In the genomic region with DNA sequence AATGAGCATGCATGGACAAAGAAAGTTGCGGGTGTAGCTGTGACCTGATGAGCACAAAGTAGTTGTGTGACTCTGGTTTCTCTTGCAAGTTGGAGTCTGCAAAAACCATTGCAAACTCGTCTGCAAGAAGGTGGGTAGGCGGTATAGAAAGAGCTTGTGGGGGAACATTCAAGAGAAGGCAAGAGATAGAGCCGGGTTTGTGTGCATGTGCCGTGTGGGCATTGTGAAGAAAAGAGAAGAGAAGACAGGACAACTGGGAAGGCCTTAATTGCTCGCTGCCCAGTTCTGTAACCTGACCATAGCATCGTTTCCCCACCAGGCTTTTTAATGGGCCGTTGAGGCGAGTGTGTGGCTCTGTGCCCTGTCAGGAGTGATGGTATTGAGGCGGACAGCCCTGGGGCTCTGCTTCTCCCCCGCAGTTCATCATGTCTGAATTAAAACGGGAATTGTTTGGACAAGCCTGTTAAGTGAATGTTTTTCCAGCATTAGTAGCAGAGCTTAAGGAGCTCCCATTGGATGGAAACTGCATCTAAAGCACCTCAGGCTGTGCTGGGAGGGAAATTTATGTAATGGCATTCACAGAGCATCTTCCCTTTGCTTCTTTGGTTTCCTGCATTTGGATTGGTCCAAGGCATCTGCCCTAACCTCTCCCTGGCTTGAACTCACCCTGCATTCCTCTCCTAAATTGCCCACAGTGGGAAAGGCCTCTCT, we compare ENCODE assay signal across 11 mouse cellular contexts.
A peak's percentile ranks its signal among the peaks of the same experiment; 100 is the strongest.
DNase-seq lines count a peak whose midpoint lies in the region; ATAC-seq and TF ChIP-seq lines count a peak whose summit lies in the region.
"Had no signal": no experiment of that assay in that cellular context is flagged by ENCODE, and none has a peak within 500 bp of the region (broad histone marks: within the 10 kb centered on the region; RNA-seq: fewer than 3 reads in every experiment).

No protein-coding gene starts in this region.

- H3K9me3 ChIP-seq in forebrain, embryonic 10.5 days = no peaks in the 10 kb centered on the region
- no peaks in the 10 kb centered on the region for H3K9me3 ChIP-seq in forebrain, postnatal 0 days (ENCODE audit: low read length)
- H3K9me3 ChIP-seq in midbrain, embryonic 11.5 days (ENCODE audit: control insufficient read depth, low read length) = no peaks in the 10 kb centered on the region
- no peaks in the 10 kb centered on the region for H3K9me3 ChIP-seq in midbrain, embryonic 10.5 days (replicated peaks)
- H3K9me3 ChIP-seq: hindbrain, embryonic 15.5 days had no signal

- peaks cover 14% of the 10 kb centered on the region for H3K4me1 ChIP-seq in forebrain, embryonic 10.5 days
- no peaks in the 10 kb centered on the region for H3K4me1 ChIP-seq in forebrain, postnatal 0 days (ENCODE audit: insufficient read depth)
- H3K4me1 ChIP-seq in midbrain, embryonic 11.5 days (ENCODE audit: control insufficient read depth, insufficient read depth, low read length) = no peaks in the 10 kb centered on the region
- peaks cover 5% of the 10 kb centered on the region for H3K4me1 ChIP-seq in midbrain, embryonic 10.5 days

- intact Hi-C loops in left cerebral cortex, postnatal 25 days (cut with DNase I) = loop anchor here (1.0 to 5.0 kb wide), 3 partner anchors 63 to 306 kb away; no protein-coding TSS in a partner anchor

- no peaks in the 10 kb centered on the region for H3K36me3 ChIP-seq in forebrain, embryonic 10.5 days (replicated peaks)
- H3K36me3 ChIP-seq in forebrain, postnatal 0 days (ENCODE audit: insufficient read depth) = no peaks in the 10 kb centered on the region
- H3K36me3 ChIP-seq in midbrain, embryonic 11.5 days (ENCODE audit: control insufficient read depth, insufficient read depth, low read length) = no peaks in the 10 kb centered on the region
- H3K36me3 ChIP-seq in midbrain, embryonic 10.5 days = no peaks in the 10 kb centered on the region
- H3K36me3 ChIP-seq: hindbrain, embryonic 15.5 days had no signal

- H3K4me3 ChIP-seq in forebrain, embryonic 10.5 days = no peak overlapping the region
- no peak overlapping the region for H3K4me3 ChIP-seq in forebrain, postnatal 0 days (ENCODE audit: low read depth, low read length)
- H3K4me3 ChIP-seq in midbrain, embryonic 11.5 days (ENCODE audit: low read depth, low read length) = no peak overlapping the region
- no peak overlapping the region for H3K4me3 ChIP-seq in midbrain, embryonic 10.5 days
- H3K4me3 ChIP-seq: hindbrain, embryonic 15.5 days had no signal

- no peak for TF ChIP-seq CTCF in forebrain, postnatal 0 days (IDR thresholded peaks at IDR 0.05; ENCODE audit: low read depth)

- peak overlapping the region; percentile 30; the same call in 1 of the 2 replicates for H3K27ac ChIP-seq in forebrain, embryonic 10.5 days
- no peak overlapping the region for H3K27ac ChIP-seq in forebrain, postnatal 0 days (ENCODE audit: low read depth, low read length)
- no peak overlapping the region for H3K27ac ChIP-seq in midbrain, embryonic 11.5 days (ENCODE audit: low read depth, low read length)
- H3K27ac ChIP-seq in midbrain, embryonic 10.5 days (replicated peaks) = no peak overlapping the region
- H3K27ac ChIP-seq: hindbrain, embryonic 15.5 days had no signal

- H3K4me2 ChIP-seq in forebrain, postnatal 0 days (ENCODE audit: low read depth) = no peak overlapping the region
- no peak overlapping the region for H3K4me2 ChIP-seq in midbrain, embryonic 11.5 days
- H3K4me2 ChIP-seq: hindbrain, embryonic 15.5 days had no signal

- ATAC-seq in forebrain, postnatal 0 days = no peak
- 0 out of 2 replicates have a peak, but pooled peaks have one; percentile 19 for ATAC-seq in midbrain, embryonic 11.5 days (ENCODE audit: low FRiP score)
- ATAC-seq: forebrain, embryonic 14.5 days; Patski had no signal

- H3K9ac ChIP-seq in forebrain, postnatal 0 days = no peak overlapping the region
- no peak overlapping the region for H3K9ac ChIP-seq in midbrain, embryonic 11.5 days (ENCODE audit: low read length)
- H3K9ac ChIP-seq: hindbrain, embryonic 15.5 days had no signal

- 53% methylated on average over 12 of the region's 12 CpGs for WGBS in forebrain, embryonic 10.5 days
- WGBS in forebrain, postnatal 0 days = 42% methylated on average over 12 of the region's 12 CpGs
- WGBS in midbrain, embryonic 11.5 days = 67% methylated on average over 12 of the region's 12 CpGs
- 68% methylated on average over 12 of the region's 12 CpGs for WGBS in midbrain, embryonic 10.5 days

- DNase-seq in forebrain, embryonic 10.5 days (ENCODE audit: extremely low spot score, low spot score) = no peak
- DNase-seq in forebrain, postnatal 0 days = no peak
- DNase-seq in midbrain, embryonic 11.5 days (ENCODE audit: low spot score, missing footprints) = no peak
- DNase-seq in midbrain, embryonic 10.5 days (ENCODE audit: low spot score) = no peak
- peak; percentile 62 to 91 for DNase-seq in left cerebral cortex, postnatal 25 days (ENCODE audit: low spot score in 2 of 2)
- DNase-seq in right cerebral cortex, postnatal 25 days = peak; percentile 47
- no peak for DNase-seq in B cell, adult 2 months
- DNase-seq in urinary bladder, postnatal 14 days (ENCODE audit: low spot score) = no peak

- H3K27me3 ChIP-seq in forebrain, embryonic 10.5 days (ENCODE audit: poor library complexity, severe bottlenecking) = no peaks in the 10 kb centered on the region
- H3K27me3 ChIP-seq in forebrain, postnatal 0 days (ENCODE audit: insufficient read depth, low read length) = no peaks in the 10 kb centered on the region
- H3K27me3 ChIP-seq in midbrain, embryonic 11.5 days (ENCODE audit: control insufficient read depth, insufficient read depth, low read length) = no peaks in the 10 kb centered on the region
- no peaks in the 10 kb centered on the region for H3K27me3 ChIP-seq in midbrain, embryonic 10.5 days (ENCODE audit: low read depth, poor library complexity, severe bottlenecking)
- H3K27me3 ChIP-seq: hindbrain, embryonic 15.5 days had no signal

Comparison
In these comparisons a context has a peak if more than half of its experiments do, and no peak if none do; other contexts are left out.
1. DNase-seq: peak in left cerebral cortex, postnatal 25 days (2 of 2) and right cerebral cortex, postnatal 25 days (single experiment); none in forebrain, embryonic 10.5 days (single experiment), forebrain, postnatal 0 days (single experiment), midbrain, embryonic 11.5 days (single experiment), midbrain, embryonic 10.5 days (single experiment), B cell, adult 2 months (0 of 2) and urinary bladder, postnatal 14 days (single experiment).